Mouse (Mus musculus): ENCODE results near the gene Mrps18b. TPM values are rescaled to one million over a fixed set of nuclear protein-coding genes. Genes with fewer than 3 reads are reported as not detected.

Mrps18b gene
- polyA plus RNA-seq, 1 experiment, result 117 TPM

DNA sequence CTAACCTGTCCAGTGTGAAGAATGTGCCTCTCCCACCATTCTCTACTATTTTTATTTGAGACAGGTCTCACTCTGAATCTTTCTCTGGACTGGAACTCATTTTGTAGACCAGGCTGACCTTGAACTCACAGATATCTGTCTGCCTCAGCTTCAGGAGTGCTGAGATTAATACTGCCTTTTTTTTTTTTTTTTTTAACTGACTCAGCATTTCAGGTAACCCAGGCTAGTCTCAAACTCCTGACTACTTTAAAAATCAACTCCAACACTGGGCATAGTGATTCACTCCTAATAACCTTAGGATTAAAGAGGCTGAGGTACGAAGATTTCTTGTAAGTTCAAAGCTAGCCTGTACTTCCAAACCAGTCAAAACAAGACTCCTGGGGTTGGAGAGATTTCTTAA lies 10.6 kb downstream of the Mrps18b start:
- Histone ChIP-seq H3K27ac (ENCODE audit: insufficient read depth, low read length) (no peak overlapping the region), H3K4me3 (ENCODE audit: low read depth, low read length) (no peak overlapping the region), H3K27me3 (ENCODE audit: control insufficient read depth, insufficient read depth, low read length, poor library complexity, severe bottlenecking) (no peaks in the 10 kb centered on the region), H3K9ac (ENCODE audit: low read depth, poor library complexity, severe bottlenecking) (no peak overlapping the region), H3K9me3 (replicated peaks; ENCODE audit: control insufficient read depth, insufficient read depth, low read length, poor library complexity, severe bottlenecking) (no peaks in the 10 kb centered on the region), H3K36me3 (ENCODE audit: control insufficient read depth, insufficient read depth, low read length, poor library complexity, severe bottlenecking) (peaks cover 9% of the 10 kb centered on the region), H3K4me1 (ENCODE audit: control insufficient read depth, insufficient read depth, low read length) (no peaks in the 10 kb centered on the region)
- TF ChIP-seq CTCF (IDR thresholded peaks at IDR 0.05; ENCODE audit: low read depth, low read length), result no peak
- TF ChIP-seq EP300 (IDR thresholded peaks at IDR 0.05; ENCODE audit: insufficient read depth, low read depth, low read length), result no peak
- no peak for TF ChIP-seq POLR2A (IDR thresholded peaks at IDR 0.05; ENCODE audit: insufficient read depth, low read length)

DNA sequence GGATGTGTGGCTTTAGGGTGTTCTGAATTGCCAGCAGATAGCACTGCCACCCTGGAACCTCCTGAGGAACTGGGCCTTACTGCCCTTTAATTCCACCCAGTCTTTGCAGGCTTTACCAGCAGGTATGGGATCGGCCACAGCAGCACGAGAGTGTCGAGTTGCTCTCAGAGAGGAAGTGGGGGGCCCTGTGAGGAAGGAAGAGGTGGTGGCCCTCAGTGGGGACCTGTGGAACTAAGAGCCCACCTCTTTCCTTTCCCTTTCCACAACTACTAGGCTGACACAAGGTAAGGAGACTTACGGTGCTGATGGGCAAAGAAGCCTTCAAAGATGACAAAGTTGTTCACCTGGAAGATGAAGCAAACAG lies 12.2 kb downstream of the Mrps18b start:
- Histone ChIP-seq H3K4me1 (ENCODE audit: control insufficient read depth, insufficient read depth, low read length) (no peaks in the 10 kb centered on the region), H3K36me3 (ENCODE audit: control insufficient read depth, insufficient read depth, low read length, poor library complexity, severe bottlenecking) (peaks cover 8% of the 10 kb centered on the region), H3K27ac (ENCODE audit: insufficient read depth, low read length) (no peak overlapping the region)

DNA sequence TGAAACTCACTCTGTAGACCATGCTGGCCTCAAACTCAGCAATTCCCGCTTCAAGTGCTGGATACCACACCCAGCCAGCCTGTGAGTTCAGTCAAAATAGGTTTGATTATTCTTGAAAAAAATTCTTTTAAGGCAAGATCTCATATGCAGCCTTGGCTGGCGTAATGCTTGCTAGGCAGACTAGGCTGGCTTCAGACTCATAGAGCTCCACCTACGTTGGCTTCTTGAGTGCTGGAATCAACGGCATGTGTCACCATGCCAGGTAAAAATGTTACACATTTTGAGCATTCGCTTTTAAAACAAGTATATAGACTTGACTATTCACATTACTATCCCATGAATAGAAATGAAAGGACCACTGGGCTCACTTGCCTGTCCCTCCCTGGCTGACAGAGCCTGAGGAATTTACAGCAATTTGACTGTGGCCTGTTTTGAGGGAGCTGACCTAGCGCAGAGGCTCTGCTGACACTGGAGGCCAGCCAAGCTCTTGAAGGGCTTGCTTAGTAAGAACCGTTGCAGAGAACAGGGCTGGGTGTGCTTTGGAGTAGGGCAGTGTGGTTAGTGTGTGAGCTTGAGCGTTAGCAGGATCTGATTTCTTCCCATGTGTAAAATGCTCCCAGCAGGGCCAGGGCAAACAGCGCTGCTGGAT lies 12.7 kb downstream of the Mrps18b start:
- no peaks in the 10 kb centered on the region for H3K4me1 ChIP-seq (ENCODE audit: control insufficient read depth, insufficient read depth, low read length)
- TF ChIP-seq CTCF (IDR thresholded peaks at IDR 0.05; ENCODE audit: low read depth, low read length) (no peak), EP300 (IDR thresholded peaks at IDR 0.05; ENCODE audit: insufficient read depth, low read depth, low read length) (no peak), POLR2A (IDR thresholded peaks at IDR 0.05; ENCODE audit: insufficient read depth, low read length) (no peak)
- no peak overlapping the region for H3K9ac ChIP-seq (ENCODE audit: low read depth, poor library complexity, severe bottlenecking)
- H3K27me3 ChIP-seq (ENCODE audit: control insufficient read depth, insufficient read depth, low read length, poor library complexity, severe bottlenecking), result no peaks in the 10 kb centered on the region
- H3K4me3 ChIP-seq (ENCODE audit: low read depth, low read length), result no peak overlapping the region
- H3K9me3 ChIP-seq (replicated peaks; ENCODE audit: control insufficient read depth, insufficient read depth, low read length, poor library complexity, severe bottlenecking), result no peaks in the 10 kb centered on the region
- no peak overlapping the region for H3K27ac ChIP-seq (ENCODE audit: insufficient read depth, low read length)
- H3K36me3 ChIP-seq (ENCODE audit: control insufficient read depth, insufficient read depth, low read length, poor library complexity, severe bottlenecking), result peaks cover 8% of the 10 kb centered on the region

More for the DNA sequence above, 12.2 kb downstream of the Mrps18b start:
- Histone ChIP-seq H3K4me3 (ENCODE audit: low read depth, low read length) (no peak overlapping the region), H3K27me3 (ENCODE audit: control insufficient read depth, insufficient read depth, low read length, poor library complexity, severe bottlenecking) (no peaks in the 10 kb centered on the region), H3K9me3 (replicated peaks; ENCODE audit: control insufficient read depth, insufficient read depth, low read length, poor library complexity, severe bottlenecking) (no peaks in the 10 kb centered on the region), H3K9ac (ENCODE audit: low read depth, poor library complexity, severe bottlenecking) (no peak overlapping the region)
- no peak for TF ChIP-seq POLR2A (IDR thresholded peaks at IDR 0.05; ENCODE audit: insufficient read depth, low read length)
- TF ChIP-seq EP300 (IDR thresholded peaks at IDR 0.05; ENCODE audit: insufficient read depth, low read depth, low read length), result no peak
- TF ChIP-seq CTCF (IDR thresholded peaks at IDR 0.05; ENCODE audit: low read depth, low read length), result no peak

DNA sequence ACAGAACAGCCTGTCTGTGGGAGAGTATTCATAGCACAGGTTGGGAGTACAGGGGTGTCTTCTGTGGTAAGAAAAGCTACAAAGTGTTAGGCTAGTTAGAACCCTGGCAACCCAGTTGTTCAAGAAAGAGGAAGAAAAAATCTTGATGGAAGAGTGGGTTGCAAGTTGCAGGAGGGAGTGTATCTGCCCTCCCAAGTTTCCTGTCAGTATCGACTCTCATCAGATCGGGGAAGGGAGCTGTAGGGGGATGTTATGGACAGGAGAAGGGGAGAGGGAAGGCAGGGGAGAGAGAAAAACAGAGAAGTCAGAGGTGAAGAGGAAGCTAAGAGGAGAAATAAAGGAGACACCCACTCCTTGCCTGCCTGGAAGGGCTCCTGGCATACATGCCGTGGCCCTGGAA lies 15.6 kb downstream of the Mrps18b start:
- H3K27me3 ChIP-seq (ENCODE audit: control insufficient read depth, insufficient read depth, low read length, poor library complexity, severe bottlenecking), result no peaks in the 10 kb centered on the region
- H3K36me3 ChIP-seq (ENCODE audit: control insufficient read depth, insufficient read depth, low read length, poor library complexity, severe bottlenecking), result no peaks in the 10 kb centered on the region; the same call in 1 of the 2 replicates
- no peak overlapping the region for H3K27ac ChIP-seq (ENCODE audit: insufficient read depth, low read length)
- no peak overlapping the region for H3K4me3 ChIP-seq (ENCODE audit: low read depth, low read length)
- no peak for TF ChIP-seq EP300 (IDR thresholded peaks at IDR 0.05; ENCODE audit: insufficient read depth, low read depth, low read length)
- no peak for TF ChIP-seq CTCF (IDR thresholded peaks at IDR 0.05; ENCODE audit: low read depth, low read length)
- TF ChIP-seq POLR2A (IDR thresholded peaks at IDR 0.05; ENCODE audit: insufficient read depth, low read length), result no peak
- no peak overlapping the region for H3K9ac ChIP-seq (ENCODE audit: low read depth, poor library complexity, severe bottlenecking)
- H3K4me1 ChIP-seq (ENCODE audit: control insufficient read depth, insufficient read depth, low read length), result peaks cover 2% of the 10 kb centered on the region
- H3K9me3 ChIP-seq (replicated peaks; ENCODE audit: control insufficient read depth, insufficient read depth, low read length, poor library complexity, severe bottlenecking), result no peaks in the 10 kb centered on the region

DNA sequence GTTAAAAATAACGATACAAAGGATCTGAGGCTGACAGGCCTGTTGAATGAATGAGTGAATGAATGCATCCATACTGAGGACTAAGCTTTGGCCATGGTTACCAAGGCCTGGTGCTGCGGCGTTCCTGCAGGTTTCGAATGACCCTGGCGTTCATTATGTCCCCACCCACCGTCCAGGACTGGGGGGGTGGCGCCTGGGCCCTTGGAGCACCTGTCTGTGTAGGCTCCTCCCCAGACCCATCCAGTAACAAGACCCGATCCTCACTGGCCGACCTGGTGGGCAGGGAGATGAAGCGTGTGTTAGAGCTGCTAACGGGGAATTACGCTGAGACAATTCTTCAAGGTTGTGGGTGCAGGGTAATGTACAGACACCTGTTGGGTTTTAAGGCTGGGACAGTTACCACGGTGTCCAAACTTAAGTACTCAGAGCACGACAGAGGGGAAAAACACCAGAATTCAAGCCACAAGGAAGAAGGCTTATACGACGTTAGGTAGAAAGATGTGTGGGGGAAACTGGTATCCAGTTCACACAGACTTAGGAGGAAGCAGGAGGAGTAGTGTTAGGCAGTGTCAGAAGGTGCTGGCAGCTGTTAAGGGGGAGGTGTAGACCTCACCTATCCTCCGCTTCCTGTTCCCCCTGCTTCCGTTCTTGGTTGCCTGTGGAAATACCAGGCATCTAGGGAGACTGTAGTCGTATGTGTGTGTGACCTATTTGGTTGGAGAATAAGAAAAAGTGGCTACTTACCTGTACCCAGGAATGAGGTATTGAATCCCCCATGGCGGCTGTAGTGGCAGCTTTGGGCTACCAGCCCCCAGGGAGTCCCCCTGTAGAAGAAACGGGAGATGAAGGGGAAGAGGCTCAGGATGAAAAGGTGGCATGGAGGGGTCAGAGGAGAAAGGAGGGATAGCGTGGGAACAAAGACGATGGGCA lies 18.3 kb downstream of the Mrps18b start:
- TF ChIP-seq CTCF (IDR thresholded peaks at IDR 0.05; ENCODE audit: low read depth, low read length), result no peak
- no peak for TF ChIP-seq EP300 (IDR thresholded peaks at IDR 0.05; ENCODE audit: insufficient read depth, low read depth, low read length)
- no peak for TF ChIP-seq POLR2A (IDR thresholded peaks at IDR 0.05; ENCODE audit: insufficient read depth, low read length)
- Histone ChIP-seq H3K27ac (ENCODE audit: insufficient read depth, low read length) (peak overlapping the region; percentile 67), H3K36me3 (ENCODE audit: control insufficient read depth, insufficient read depth, low read length, poor library complexity, severe bottlenecking) (peaks cover 6% of the 10 kb centered on the region)

More for the DNA sequence above, 18.3 kb downstream of the Mrps18b start:
- peak overlapping the region; percentile 60 for H3K4me3 ChIP-seq (ENCODE audit: low read depth, low read length)
- H3K27me3 ChIP-seq (ENCODE audit: control insufficient read depth, insufficient read depth, low read length, poor library complexity, severe bottlenecking), result no peaks in the 10 kb centered on the region
- H3K9ac ChIP-seq (ENCODE audit: low read depth, poor library complexity, severe bottlenecking), result peak overlapping the region; percentile 92
- H3K9me3 ChIP-seq (replicated peaks; ENCODE audit: control insufficient read depth, insufficient read depth, low read length, poor library complexity, severe bottlenecking), result no peaks in the 10 kb centered on the region
- H3K4me1 ChIP-seq (ENCODE audit: control insufficient read depth, insufficient read depth, low read length), result peaks cover 3% of the 10 kb centered on the region
